ENCODE assay signal across 23 mouse cellular contexts in the genomic region with DNA sequence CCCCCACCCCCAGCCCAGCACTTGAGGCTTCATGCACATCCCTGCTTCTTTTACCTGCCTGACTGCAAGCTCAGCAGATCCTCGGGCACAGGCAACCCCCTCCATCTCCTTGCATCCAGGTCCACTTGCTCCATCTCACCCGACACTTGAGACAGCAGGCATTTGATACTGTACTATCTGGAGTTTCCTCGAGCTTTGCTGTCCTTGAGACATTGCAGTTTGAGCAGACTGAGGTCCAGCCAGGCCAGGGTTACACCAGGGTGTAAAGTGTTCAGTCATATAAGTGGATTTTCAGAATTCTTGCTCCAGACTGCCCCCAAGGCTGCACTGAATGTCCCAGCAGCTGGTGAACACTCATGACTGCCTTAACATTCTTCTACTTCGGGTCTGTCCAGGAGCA. TPM values are rescaled to one million over a fixed set of nuclear protein-coding genes. Genes with fewer than 3 reads are reported as not detected.
DNase-seq lines count a peak whose midpoint lies in the region; ATAC-seq lines count a peak whose summit lies in the region.
"Had no signal": no experiment of that assay in that cellular context is flagged by ENCODE, and none has a peak within 500 bp of the region (broad histone marks: within the 10 kb centered on the region; RNA-seq: fewer than 3 reads in every experiment).

No protein-coding gene starts in this region.

- no peaks in the 10 kb centered on the region for H3K4me1 ChIP-seq in intestine, embryonic 15.5 days (replicated peaks)
- no peaks in the 10 kb centered on the region for H3K4me1 ChIP-seq in intestine, embryonic 16.5 days (ENCODE audit: control insufficient read depth, insufficient read depth, low read length)
- H3K4me1 ChIP-seq: forebrain, embryonic 10.5 days; forebrain, embryonic 13.5 days; heart, embryonic 13.5 days; hindbrain, embryonic 12.5 days; hindbrain, embryonic 15.5 days had no signal

- H3K4me3 ChIP-seq in intestine, embryonic 15.5 days (replicated peaks), result no peak overlapping the region
- no peak overlapping the region for H3K4me3 ChIP-seq in intestine, embryonic 16.5 days (ENCODE audit: low read length)
- H3K4me3 ChIP-seq: forebrain, embryonic 10.5 days; forebrain, embryonic 13.5 days; heart, embryonic 13.5 days; hindbrain, embryonic 12.5 days; hindbrain, embryonic 15.5 days had no signal

- 0 out of 2 replicates have a peak overlapping the region, but pooled peaks have one; percentile 9 for H3K27ac ChIP-seq in intestine, embryonic 15.5 days
- H3K27ac ChIP-seq in intestine, embryonic 16.5 days (ENCODE audit: low read length), result no peak overlapping the region
- H3K27ac ChIP-seq: forebrain, embryonic 10.5 days; forebrain, embryonic 13.5 days; heart, embryonic 13.5 days; hindbrain, embryonic 12.5 days; hindbrain, embryonic 15.5 days had no signal

- no peaks in the 10 kb centered on the region for H3K27me3 ChIP-seq in intestine, embryonic 15.5 days (replicated peaks)
- no peaks in the 10 kb centered on the region for H3K27me3 ChIP-seq in intestine, embryonic 16.5 days (replicated peaks; ENCODE audit: control insufficient read depth, insufficient read depth, low read length)
- H3K27me3 ChIP-seq: forebrain, embryonic 13.5 days; heart, embryonic 13.5 days; hindbrain, embryonic 12.5 days; hindbrain, embryonic 15.5 days had no signal

- no peak overlapping the region for H3K4me2 ChIP-seq in intestine, embryonic 15.5 days (replicated peaks)
- H3K4me2 ChIP-seq in intestine, embryonic 16.5 days (ENCODE audit: low read depth, low read length), result no peak overlapping the region
- H3K4me2 ChIP-seq: forebrain, embryonic 13.5 days; heart, embryonic 13.5 days; hindbrain, embryonic 12.5 days; hindbrain, embryonic 15.5 days had no signal

- peak; percentile 47 for DNase-seq in lung, postnatal 10 days
- DNase-seq in lung, postnatal 14 days, result no peak
- DNase-seq in lung, postnatal 4 days, result peak; percentile 22 to 56
- no peak for DNase-seq in left cerebral cortex, adult 8-10 months (ENCODE audit: low spot score in 2 of 2)
- DNase-seq: adrenal gland, adult 2 months; adrenal gland, postnatal 14 days; cerebellum, adult 11 months; cerebellum, adult 2 months; cerebellum, adult 9-11 months; cerebellum, postnatal 36 days; embryo, embryonic 11 days; gastrocnemius, postnatal 10 days; gastrocnemius, postnatal 36 days; heart, postnatal 14 days had no signal

- whole genome bisulfite sequencing in intestine, embryonic 15.5 days, result 77% methylated on average over 4 of the region's 4 CpGs
- WGBS in intestine, embryonic 16.5 days, result 84% methylated on average over 4 of the region's 4 CpGs

- no peak for ATAC-seq in intestine, embryonic 15.5 days
- no peak for ATAC-seq in intestine, embryonic 16.5 days
- ATAC-seq: CD4-positive, CD25-positive, alpha-beta regulatory T cell, adult 4 months; forebrain, embryonic 13.5 days; forebrain, embryonic 16.5 days had no signal

- H3K9me3 ChIP-seq in intestine, embryonic 15.5 days, result no peaks in the 10 kb centered on the region
- H3K9me3 ChIP-seq in intestine, embryonic 16.5 days (ENCODE audit: control insufficient read depth, low read length), result no peaks in the 10 kb centered on the region
- H3K9me3 ChIP-seq: forebrain, embryonic 10.5 days; forebrain, embryonic 13.5 days; heart, embryonic 13.5 days; hindbrain, embryonic 12.5 days; hindbrain, embryonic 15.5 days had no signal

- peaks cover 5% of the 10 kb centered on the region; the same call in 1 of the 2 replicates for H3K36me3 ChIP-seq in intestine, embryonic 15.5 days
- H3K36me3 ChIP-seq in intestine, embryonic 16.5 days (ENCODE audit: control insufficient read depth, insufficient read depth, low read length), result no peaks in the 10 kb centered on the region
- H3K36me3 ChIP-seq: hindbrain, embryonic 15.5 days had no signal

- H3K9ac ChIP-seq in intestine, embryonic 15.5 days, result no peak overlapping the region
- H3K9ac ChIP-seq in intestine, embryonic 16.5 days (ENCODE audit: low read depth, low read length), result no peak overlapping the region
- H3K9ac ChIP-seq: forebrain, embryonic 13.5 days; heart, embryonic 13.5 days; hindbrain, embryonic 12.5 days; hindbrain, embryonic 15.5 days had no signal

RNA-seq across cellular contexts. Expression of a gene that starts 17.7 kb away (rescaled TPM):
- polyA plus RNA-seq in intestine, embryonic 15.5 days (2015; fragmentation: Nextera tagmentation; extraction: Ambion mirVana), result 638 and 715 TPM in 2 replicates
- polyA plus RNA-seq in intestine, embryonic 16.5 days (2015; fragmentation: Nextera tagmentation; extraction: Ambion mirVana), result 645 and 681 TPM in 2 replicates
- 100 to 1,000 TPM; 147 to 175 (median 159) TPM for total RNA-seq in left cerebral cortex, adult 8-10 months (2022)

RNA-seq across cellular contexts. Expression of a gene that starts 27.2 kb away (rescaled TPM):
- polyA plus RNA-seq in intestine, embryonic 15.5 days (2015; fragmentation: Nextera tagmentation; extraction: Ambion mirVana), result 1.1 and 1.4 TPM in 2 replicates
- 1.2 and 1.9 TPM in 2 replicates for polyA plus RNA-seq in intestine, embryonic 16.5 days (2015; fragmentation: Nextera tagmentation; extraction: Ambion mirVana)
- 1 to 10 TPM; 4.3 to 6.0 (median 5.2) TPM for total RNA-seq in left cerebral cortex, adult 8-10 months (2022)

Comparison
In these comparisons a context has a peak if more than half of its experiments do, and no peak if none do; other contexts are left out.
1. DNase-seq: peak in lung, postnatal 10 days (single experiment) and lung, postnatal 4 days (2 of 2); none in lung, postnatal 14 days (single experiment) and left cerebral cortex, adult 8-10 months (0 of 2).